Mouse (Mus musculus) hindbrain, postnatal 0 days (tissue): ENCODE data around the gene Shank2. TPM values are rescaled to one million over a fixed set of nuclear protein-coding genes. Genes with fewer than 3 reads are reported as not detected.

Experiments
- ATAC-seq: fragments of 200-750 bp; cut with Nextera tagmentation; 2 replicates; pipeline ENCODE4 v1.8.0; 2017; ENCODE audit warnings: mild to moderate bottlenecking, moderate TSS enrichment, moderate library complexity
- DNase-seq: peaks from one replicate; pipeline ENCODE4 v3.0.0-alpha.2; 2015; ENCODE audit warnings: low spot score
- H3K27ac ChIP-seq: fragments of 300-500 bp; sonication (generic); 2 replicates; pipeline ENCODE4 v1.5.1; 2014; ENCODE audit warnings: mild to moderate bottlenecking
- H3K27me3 ChIP-seq: fragments of 300-500 bp; sonication (generic); 2 replicates; pipeline ENCODE4 v1.6.1; 2014; ENCODE audit warnings: low read length, mixed read lengths; ENCODE audit not compliant: insufficient read depth
- H3K36me3 ChIP-seq: fragments of 300-500 bp; sonication (generic); 2 replicates; pipeline ENCODE4 v1.6.1; 2014; ENCODE audit warnings: low read length, mixed read lengths; ENCODE audit not compliant: insufficient read depth
- H3K4me1 ChIP-seq: fragments of 300-500 bp; sonication (generic); 2 replicates; pipeline ENCODE4 v1.6.1; 2014; ENCODE audit warnings: antibody characterized with exemption, low read length, mixed read lengths; ENCODE audit not compliant: insufficient read depth
- H3K4me2 ChIP-seq: fragments of 300-500 bp; sonication (generic); 2 replicates; pipeline ENCODE4 v1.6.1; 2014; ENCODE audit warnings: low read depth, mild to moderate bottlenecking, low read length, moderate library complexity, mixed read lengths
- H3K4me3 ChIP-seq: fragments of 300-500 bp; sonication (generic); 2 replicates; pipeline ENCODE4 v1.5.1; 2014; ENCODE audit warnings: low read length
- H3K9ac ChIP-seq: fragments of 300-500 bp; sonication (generic); replicated peaks from 2 replicates; pipeline ENCODE4 v1.6.1; 2014; ENCODE audit warnings: mild to moderate bottlenecking, low read length, moderate library complexity, mixed read lengths
- H3K9me3 ChIP-seq: fragments of 300-500 bp; sonication (generic); 2 replicates; pipeline ENCODE4 v1.6.1; 2016; ENCODE audit warnings: low read length, mixed read lengths
- CTCF ChIP-seq: IDR thresholded peaks from 2 replicates; pipeline ENCODE4 v1.5.1; 2016; ENCODE audit warnings: antibody characterized with exemption, control low read depth, low read depth
- WGBS: fragments of 180-500 bp; shearing (Covaris S2); extraction: QIAGEN DNeasy Blood & Tissue Kit; methylation state at CpG from one replicate; pipeline ENCODE4 v1.1.7; 2014; 5-methylcytosine and 5-hydroxymethylcytosine counted together
- microRNA-seq, 2 experiments: library from miRNA; unstranded; fragments of <30 nt; microRNA quantifications; one replicate each; pipeline ENCODE4; 2016
- polyA plus RNA-seq: library from polyadenylated mRNA; unstranded; fragments of >200 nt; fragmentation: Nextera tagmentation; extraction: Ambion mirVana; gene quantifications from 2 replicates; pipeline ENCODE4 v1.2.1, GENCODE M21; 2015
- total RNA-seq: library from RNA; depleted of rRNA; stranded (reverse); fragments of >200 nt; gene quantifications from 2 replicates; pipeline ENCODE4 v1.2.3, GENCODE M21; 2014; rRNA removed

Shank2 gene
- total and polyA plus RNA-seq, 2 experiments from 2014 or later, result 8.4 to 28.0 TPM

DNA sequence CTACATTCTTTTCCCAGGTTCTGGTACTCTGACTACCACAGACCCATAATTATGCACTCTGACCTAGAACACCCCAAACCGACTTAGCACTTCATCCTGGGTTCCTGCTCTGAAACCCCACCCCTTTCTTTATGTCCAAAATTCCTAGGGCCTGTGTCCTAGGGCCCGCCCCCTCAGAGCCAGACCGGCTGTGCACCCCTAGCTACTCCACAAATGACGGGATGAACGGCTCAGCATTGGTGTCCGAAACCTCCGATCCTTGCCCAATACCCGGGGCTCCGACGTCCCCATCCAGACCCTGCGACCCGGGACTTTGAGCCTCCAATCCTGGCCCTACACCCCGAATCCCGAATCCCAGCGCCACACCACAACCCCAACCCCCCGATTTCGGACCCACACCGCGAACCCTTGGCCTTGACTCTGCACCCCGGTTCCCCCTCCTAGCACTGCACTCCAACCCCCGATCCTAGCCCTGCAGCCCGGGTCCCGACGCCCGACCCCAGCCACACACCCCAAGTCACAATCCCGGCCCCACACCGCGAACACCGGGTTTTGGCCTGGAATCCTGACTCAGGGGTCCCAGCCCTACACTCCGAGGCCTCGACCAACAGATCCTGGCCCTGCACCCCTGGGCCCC is 468.3 kb downstream of the Shank2 start:
- ATAC-seq (peak; percentile 2; the same call in 1 of the 2 replicates), DNase-seq (peak; percentile 12)
- peak overlapping the region; percentile 80 for H3K4me2 ChIP-seq
- no peaks in the 10 kb centered on the region for H3K9me3 ChIP-seq
- no peaks in the 10 kb centered on the region for H3K27me3 ChIP-seq
- peak overlapping the region; percentile 95 for H3K9ac ChIP-seq
- H3K36me3 ChIP-seq, result no peaks in the 10 kb centered on the region
- H3K4me1 ChIP-seq, result peaks cover 11% of the 10 kb centered on the region
- TF ChIP-seq CTCF, result no peak
- H3K4me3 ChIP-seq, result peak overlapping the region; percentile 93
- peak overlapping the region; percentile 90 for H3K27ac ChIP-seq
- WGBS, result 2% methylated on average over 31 of the region's 31 CpGs

DNA sequence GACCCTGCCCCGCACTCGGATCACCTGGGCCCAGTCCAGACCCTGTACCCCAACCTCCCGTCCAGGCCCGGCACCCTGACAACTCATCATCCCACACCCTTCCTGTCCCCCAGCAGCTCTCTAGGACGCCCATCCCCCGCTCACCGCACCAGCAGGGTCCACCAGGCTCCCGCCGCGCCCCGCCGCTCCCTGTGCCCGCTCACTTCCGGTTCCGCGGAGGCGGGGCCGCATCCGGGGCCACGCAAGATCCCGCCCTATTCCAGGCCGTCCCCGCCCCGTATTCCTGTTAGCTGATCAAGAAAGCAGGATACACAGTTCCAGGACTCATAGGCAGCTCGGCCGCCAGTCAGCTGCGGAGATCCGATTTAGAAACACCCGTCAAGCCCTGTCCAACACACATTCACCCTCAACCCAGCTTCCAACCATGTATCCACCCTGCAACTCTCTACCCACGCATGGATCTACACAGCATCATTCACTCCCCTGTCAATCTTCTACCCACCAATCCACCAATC is 468.9 kb downstream of the Shank2 start, which contains the start of gene Cttn:
Gene Cttn (minus strand): TSS at position 465 of the 515 bp plus-strand sequence.
- H3K27ac ChIP-seq, result peak within 1 kb of the TSS; percentile 90
- TF ChIP-seq CTCF, result no peak
- 1% methylated on average over 29 of the region's 30 CpGs for WGBS

DNA sequence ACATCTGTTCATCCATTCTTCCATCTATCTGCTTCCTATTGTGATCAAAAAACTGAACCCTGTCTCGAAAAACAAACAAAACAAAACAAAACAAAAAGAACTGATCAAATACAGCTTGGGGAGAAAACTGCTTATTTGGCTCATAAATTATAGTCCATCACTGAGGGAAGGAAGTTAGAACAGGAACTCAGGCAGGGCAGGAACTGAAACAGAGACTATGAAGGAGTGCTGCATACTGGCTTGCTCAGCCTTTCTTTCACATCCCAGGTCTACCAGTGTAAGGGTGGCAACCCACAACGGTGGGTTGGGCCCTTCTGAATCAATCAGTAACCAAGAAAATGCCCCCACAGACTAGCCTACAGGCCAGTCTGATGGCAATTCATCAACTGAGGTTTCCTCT is 469.4 kb downstream of the Shank2 start:
- TF ChIP-seq CTCF, result no peak
- no peak for DNase-seq
- WGBS, result 82% methylated on average over 2 of the region's 2 CpGs

More for the DNA sequence above, 468.9 kb downstream of the Shank2 start, which contains the start of gene Cttn:
- no peaks in the 10 kb centered on the region for H3K36me3 ChIP-seq
- H3K4me3 ChIP-seq, result peak within 1 kb of the TSS; percentile 93
- peak; percentile 95 for DNase-seq
- peak; percentile 97 for ATAC-seq
- peaks cover 11% of the 10 kb centered on the region for H3K4me1 ChIP-seq
- H3K27me3 ChIP-seq, result no peaks in the 10 kb centered on the region
- no peaks in the 10 kb centered on the region for H3K9me3 ChIP-seq
- H3K9ac ChIP-seq, result peak within 1 kb of the TSS; percentile 95
- H3K4me2 ChIP-seq, result peak within 1 kb of the TSS; percentile 80

DNA sequence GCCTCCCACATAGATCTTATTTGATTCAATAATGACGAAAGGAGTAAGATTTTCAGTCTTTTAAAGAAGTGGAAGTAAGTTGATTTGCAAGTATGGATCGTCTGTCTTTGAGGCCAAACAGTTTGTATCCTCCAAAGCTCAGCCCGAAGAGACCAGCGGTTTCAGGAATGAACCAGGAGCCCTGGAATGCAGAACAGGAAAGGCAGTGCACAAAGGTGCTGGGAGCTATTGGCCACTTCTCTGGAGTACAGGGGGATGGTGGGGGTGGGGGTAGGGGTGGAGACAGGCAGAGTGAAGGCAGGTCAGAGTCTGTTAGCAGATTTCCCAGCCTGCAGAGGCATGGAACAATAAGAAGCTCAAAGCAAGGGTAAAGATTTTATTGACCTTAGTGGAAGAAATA is 471.8 kb downstream of the Shank2 start:
- 76% methylated on average over 4 of the region's 4 CpGs for WGBS
- Histone ChIP-seq H3K27me3 (no peaks in the 10 kb centered on the region), H3K9me3 (no peaks in the 10 kb centered on the region), H3K4me3 (no peak overlapping the region), H3K4me1 (peaks cover 11% of the 10 kb centered on the region), H3K27ac (no peak overlapping the region), H3K9ac (no peak overlapping the region), H3K4me2 (no peak overlapping the region), H3K36me3 (peaks cover 12% of the 10 kb centered on the region)
- ATAC-seq (no peak), DNase-seq (no peak)
- no peak for TF ChIP-seq CTCF

More for the DNA sequence above, 469.4 kb downstream of the Shank2 start:
- peak overlapping the region; percentile 95 for H3K9ac ChIP-seq
- H3K4me2 ChIP-seq, result peak overlapping the region; percentile 80
- peak overlapping the region; percentile 90 for H3K27ac ChIP-seq
- peaks cover under 1% of the 10 kb centered on the region; the same call in 1 of the 2 replicates for H3K36me3 ChIP-seq
- no peak for ATAC-seq
- no peaks in the 10 kb centered on the region for H3K27me3 ChIP-seq
- no peaks in the 10 kb centered on the region for H3K9me3 ChIP-seq
- H3K4me3 ChIP-seq, result peak overlapping the region; percentile 93
- peaks cover 11% of the 10 kb centered on the region for H3K4me1 ChIP-seq

Small RNAs within 50 kb of the gene (microRNA-seq; reads per million reads assigned to microRNA genes)
- 2.9 to 6.9 reads per million in 2 experiments for gene Mir3105

Other genes starting within 250 kb of the Shank2 start
- 52.8 and 59.9 TPM in 2 replicates for gene Osbpl5, start 244.9 kb upstream of the Shank2 start, total RNA-seq
- gene Osbpl5, start 244.9 kb upstream of the Shank2 start, polyA plus RNA-seq, result 24.2 and 27.6 TPM in 2 replicates
- not detected in 2 replicates for gene Mrgprg, start 234.9 kb upstream of the Shank2 start, total RNA-seq
- gene Mrgprg, start 234.9 kb upstream of the Shank2 start, polyA plus RNA-seq, result not detected in 2 replicates
- gene Mrgpre, start 217.4 kb upstream of the Shank2 start, total RNA-seq, result 8.5 and 10.9 TPM in 2 replicates
- gene Mrgpre, start 217.4 kb upstream of the Shank2 start, polyA plus RNA-seq, result 4.8 and 6.8 TPM in 2 replicates
- gene Nadsyn1, start 179.1 kb upstream of the Shank2 start, total RNA-seq, result 8.7 and 10.7 TPM in 2 replicates
- 4.6 and 5.1 TPM in 2 replicates for gene Nadsyn1, start 179.1 kb upstream of the Shank2 start, polyA plus RNA-seq
- 55.6 and 84.4 TPM in 2 replicates for gene Dhcr7, start 178.8 kb upstream of the Shank2 start, total RNA-seq
- gene Dhcr7, start 178.8 kb upstream of the Shank2 start, polyA plus RNA-seq, result 64.1 and 70.2 TPM in 2 replicates
- gene Gm498, start 135.1 kb upstream of the Shank2 start, total RNA-seq, result not detected in 2 replicates
- gene Gm498, start 135.1 kb upstream of the Shank2 start, polyA plus RNA-seq, result not detected in 2 replicates